Mouse (Mus musculus): Measurements from ENCODE around the gene Blvrb.

DNA sequence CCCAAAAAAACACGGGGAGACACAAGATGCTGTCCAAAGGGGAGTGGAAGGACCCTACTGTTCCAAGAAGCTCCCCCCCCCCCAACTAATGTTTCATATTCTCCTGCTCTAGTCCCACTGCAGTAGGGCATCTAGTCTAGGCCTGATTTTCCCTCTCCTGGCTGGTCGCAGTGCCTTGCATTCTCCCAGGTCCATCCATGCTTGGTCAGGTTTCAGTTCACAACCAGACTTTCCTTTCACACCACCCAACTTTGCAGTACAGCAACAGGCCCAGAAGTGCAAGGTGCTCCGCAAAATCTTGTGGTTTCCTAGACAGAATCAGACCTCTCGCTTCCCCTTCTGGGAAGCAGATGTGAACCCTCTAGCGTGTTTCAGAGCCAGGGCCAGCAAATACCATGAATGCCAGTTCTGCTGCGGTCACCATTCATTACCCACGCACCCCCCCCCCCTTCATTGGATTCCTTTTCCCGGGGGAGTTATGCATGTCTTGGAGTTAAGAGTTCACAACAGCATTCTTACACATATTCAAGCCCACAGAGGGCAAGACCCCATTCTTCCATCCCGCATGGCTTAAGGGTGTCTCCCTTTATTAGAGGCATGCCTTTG, 59.1 kb downstream of the Blvrb start:
- TF ChIP-seq CTCF (IDR thresholded peaks at IDR 0.05; ENCODE audit: low read depth) (no peak), EP300 (IDR thresholded peaks at IDR 0.05; ENCODE audit: low read depth) (no peak)
